Mouse (Mus musculus): ENCODE data around the gene P4ha3. TPM values are rescaled to one million over a fixed set of nuclear protein-coding genes. Genes with fewer than 3 reads are reported as not detected.

Gene P4ha3
- polyA plus RNA-seq, 1 experiment from 2014 or later, result 1.8 TPM

DNA sequence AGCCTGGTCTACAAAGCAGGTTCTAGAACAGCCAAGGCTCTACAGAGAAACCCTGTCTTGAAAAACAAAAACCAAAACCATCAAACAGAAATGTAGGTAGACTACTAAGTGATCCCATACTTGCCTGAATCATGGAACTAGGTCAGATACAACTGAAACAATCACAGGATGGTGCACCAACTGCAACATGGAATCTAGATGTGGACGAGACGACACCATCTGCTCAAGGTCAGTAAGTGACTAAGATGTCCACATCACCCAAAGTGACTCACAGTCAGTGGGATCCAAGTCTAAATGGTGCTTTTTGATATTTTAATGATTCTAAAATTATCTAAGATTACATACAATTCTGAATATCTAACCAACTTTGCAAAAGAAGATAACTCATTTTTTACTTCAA lies 50.6 kb downstream of the P4ha3 start:
- H3K27me3 ChIP-seq (replicated peaks), result no peaks in the 10 kb centered on the region
- no peak overlapping the region for H3K27ac ChIP-seq
- H3K9me3 ChIP-seq (replicated peaks), result no peaks in the 10 kb centered on the region
- WGBS (ENCODE audit: insufficient replicate concordance), result 84% methylated on average over 2 of the region's 2 CpGs
- H3K4me1 ChIP-seq, result no peaks in the 10 kb centered on the region
- no peak for ATAC-seq
- H3K4me2 ChIP-seq, result no peak overlapping the region
- no peak overlapping the region for H3K4me3 ChIP-seq
- no peak overlapping the region for H3K9ac ChIP-seq
- peaks cover 83% of the 10 kb centered on the region for H3K36me3 ChIP-seq

DNA sequence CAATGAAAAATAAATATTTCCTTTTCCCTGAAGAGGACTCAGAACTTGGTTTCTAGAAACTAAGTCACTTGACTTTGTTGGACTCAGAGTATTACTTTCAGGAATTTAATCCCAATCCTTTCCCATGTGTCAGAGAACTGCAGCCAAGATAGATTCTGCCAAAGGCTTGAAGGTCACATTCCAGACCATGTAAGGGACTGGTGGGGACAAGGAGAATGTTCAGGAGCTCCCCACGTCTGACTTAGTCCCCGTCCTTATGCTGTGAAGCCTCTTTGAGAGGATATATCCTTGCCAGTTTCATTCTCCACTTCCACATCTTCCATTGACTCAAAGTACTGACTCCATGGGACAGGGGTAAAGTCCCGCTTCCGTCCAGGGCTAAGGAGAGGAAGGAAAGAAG lies 69.7 kb downstream of the P4ha3 start:
- Histone ChIP-seq H3K27ac (no peak overlapping the region), H3K4me3 (no peak overlapping the region), H3K9me3 (replicated peaks) (no peaks in the 10 kb centered on the region), H3K4me1 (no peaks in the 10 kb centered on the region), H3K9ac (no peak overlapping the region), H3K27me3 (replicated peaks) (no peaks in the 10 kb centered on the region), H3K36me3 (peaks cover 21% of the 10 kb centered on the region), H3K4me2 (no peak overlapping the region)
- 77% methylated on average over 4 of the region's 4 CpGs for WGBS (ENCODE audit: insufficient replicate concordance)
- ATAC-seq, result no peak

GRCm38 (mm10) chr7:100356324-100356723 lies 71.0 kb downstream of the P4ha3 start:
- Histone ChIP-seq H3K4me2 (no peak overlapping the region), H3K27ac (no peak overlapping the region), H3K36me3 (peaks cover 20% of the 10 kb centered on the region), H3K4me3 (no peak overlapping the region), H3K9ac (no peak overlapping the region), H3K27me3 (replicated peaks) (no peaks in the 10 kb centered on the region), H3K9me3 (replicated peaks) (no peaks in the 10 kb centered on the region), H3K4me1 (no peaks in the 10 kb centered on the region)
- WGBS (ENCODE audit: insufficient replicate concordance), result 83% methylated on average over 5 of the region's 5 CpGs
- ATAC-seq, result no peak

DNA sequence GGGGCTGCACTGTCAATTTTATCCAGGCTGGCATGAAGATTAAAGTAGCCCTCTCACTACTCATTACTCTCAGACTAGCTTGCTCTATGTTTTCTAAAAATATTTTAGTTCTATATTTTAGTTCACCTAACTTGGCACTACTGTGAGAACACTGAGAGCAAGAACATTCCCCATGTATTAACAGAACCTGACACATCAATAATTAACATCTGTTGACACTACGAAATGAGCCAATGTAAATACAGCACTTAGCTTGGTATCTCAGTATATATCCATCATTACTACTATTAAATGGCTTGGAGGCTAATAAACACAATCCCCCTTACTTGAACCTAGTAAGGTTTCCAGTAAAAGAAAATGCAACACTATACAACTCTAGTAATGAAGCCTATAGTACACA lies 71.4 kb downstream of the P4ha3 start:
- peaks cover 16% of the 10 kb centered on the region for H3K36me3 ChIP-seq
- no peak for ATAC-seq
- no peak overlapping the region for H3K27ac ChIP-seq
- H3K9me3 ChIP-seq (replicated peaks), result no peaks in the 10 kb centered on the region
- H3K9ac ChIP-seq, result no peak overlapping the region
- no peak overlapping the region for H3K4me2 ChIP-seq
- H3K27me3 ChIP-seq (replicated peaks), result no peaks in the 10 kb centered on the region
- WGBS (ENCODE audit: insufficient replicate concordance), result 78% methylated on average over 1 of the region's 1 CpGs
- no peaks in the 10 kb centered on the region for H3K4me1 ChIP-seq
- H3K4me3 ChIP-seq, result no peak overlapping the region

DNA sequence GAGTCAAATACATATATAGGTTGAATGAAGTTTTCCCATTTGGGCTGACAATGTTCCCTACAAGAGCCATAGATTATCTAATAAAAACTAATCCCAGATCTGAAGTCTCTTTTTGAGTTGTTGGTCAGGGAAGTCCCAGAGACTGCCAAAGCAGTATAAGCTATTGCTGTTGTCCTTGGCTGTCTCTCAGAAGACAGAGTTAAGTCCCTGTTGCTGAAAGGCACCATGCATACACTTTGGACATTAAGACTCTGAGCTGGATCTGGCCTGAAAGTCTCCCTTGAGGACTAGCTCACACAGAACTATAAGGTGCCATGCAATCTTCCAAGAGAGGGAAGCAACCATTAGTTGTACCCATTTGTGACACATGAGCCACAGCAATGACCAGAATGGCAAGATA lies 72.5 kb downstream of the P4ha3 start:
- Histone ChIP-seq H3K4me2 (no peak overlapping the region), H3K36me3 (peaks cover 10% of the 10 kb centered on the region), H3K4me1 (no peaks in the 10 kb centered on the region), H3K9ac (no peak overlapping the region), H3K27ac (no peak overlapping the region), H3K9me3 (replicated peaks) (no peaks in the 10 kb centered on the region), H3K4me3 (no peak overlapping the region), H3K27me3 (replicated peaks) (no peaks in the 10 kb centered on the region)
- no peak for ATAC-seq

GRCm38 (mm10) chr7:100363162-100363561 lies 77.8 kb downstream of the P4ha3 start:
- Histone ChIP-seq H3K27ac (no peak overlapping the region), H3K4me2 (no peak overlapping the region), H3K4me1 (peaks cover 11% of the 10 kb centered on the region), H3K4me3 (no peak overlapping the region), H3K9me3 (replicated peaks) (no peaks in the 10 kb centered on the region), H3K9ac (no peak overlapping the region), H3K36me3 (no peaks in the 10 kb centered on the region), H3K27me3 (replicated peaks) (no peaks in the 10 kb centered on the region)
- ATAC-seq, result no peak
- WGBS (ENCODE audit: insufficient replicate concordance), result 75% methylated on average over 2 of the region's 2 CpGs

GRCm38 (mm10) chr7:100364888-100365287 lies 79.6 kb downstream of the P4ha3 start:
- Histone ChIP-seq H3K36me3 (no peaks in the 10 kb centered on the region), H3K4me1 (peaks cover 20% of the 10 kb centered on the region), H3K4me2 (no peak overlapping the region), H3K9ac (no peak overlapping the region), H3K4me3 (no peak overlapping the region), H3K27me3 (replicated peaks) (no peaks in the 10 kb centered on the region), H3K27ac (no peak overlapping the region), H3K9me3 (replicated peaks) (no peaks in the 10 kb centered on the region)
- no peak for ATAC-seq
- WGBS (ENCODE audit: insufficient replicate concordance), result 51% methylated on average over 6 of the region's 6 CpGs

Other genes with a start within 250 kb of the P4ha3 start
- 72.3 and 73.6 TPM in 2 replicates for gene Pold3, start 164.0 kb upstream of the P4ha3 start, polyA plus RNA-seq (2016; fragmentation: Nextera tagmentation; extraction: Ambion mirVana)
- gene Lipt2, start 126.2 kb upstream of the P4ha3 start, polyA plus RNA-seq (2016; fragmentation: Nextera tagmentation; extraction: Ambion mirVana), result 8.9 and 10.1 TPM in 2 replicates
- 3.4 and 4.4 TPM in 2 replicates for gene Kcne3, start 109.0 kb upstream of the P4ha3 start, polyA plus RNA-seq (2016; fragmentation: Nextera tagmentation; extraction: Ambion mirVana)
- 2.3 and 2.7 TPM in 2 replicates for gene Pgm2l1, start 58.1 kb upstream of the P4ha3 start, polyA plus RNA-seq (2016; fragmentation: Nextera tagmentation; extraction: Ambion mirVana)
- 14.0 and 15.4 TPM in 2 replicates for gene C2cd3, start 86.7 kb downstream of the P4ha3 start, polyA plus RNA-seq (2016; fragmentation: Nextera tagmentation; extraction: Ambion mirVana)
- 32.5 and 33.5 TPM in 2 replicates for gene Ppme1, start 86.8 kb downstream of the P4ha3 start, polyA plus RNA-seq (2016; fragmentation: Nextera tagmentation; extraction: Ambion mirVana)
- gene Ucp3, start 187.5 kb downstream of the P4ha3 start, polyA plus RNA-seq (2016; fragmentation: Nextera tagmentation; extraction: Ambion mirVana), result 0.10 TPM in 1 of 2 replicates, not detected in the other
- gene Ucp2, start 207.8 kb downstream of the P4ha3 start, polyA plus RNA-seq (2016; fragmentation: Nextera tagmentation; extraction: Ambion mirVana), result 814 and 842 TPM in 2 replicates
- gene Dnajb13, start 229.4 kb downstream of the P4ha3 start, polyA plus RNA-seq (2016; fragmentation: Nextera tagmentation; extraction: Ambion mirVana), result 2.5 TPM in 2 replicates